Mouse (Mus musculus) testis, adult 10 weeks (tissue): ENCODE results near the gene Chchd5. TPM values are rescaled to one million over a fixed set of nuclear protein-coding genes. Genes with fewer than 3 reads are reported as not detected.

Experiments used
- polyA plus RNA-seq: library from polyadenylated mRNA; stranded (reverse); fragments of 350-450 nt; fragmentation: Illumina TruSeq; extraction: RNeasy Lipid Tissue Mini Kit (QIAGEN cat#74804); gene quantifications from one replicate; pipeline ENCODE4 v1.2.3, GENCODE M21; 2014; ENCODE audit warnings: low read depth, low replicate concordance

Chchd5 gene
- 5.3 TPM for polyA plus RNA-seq

DNA sequence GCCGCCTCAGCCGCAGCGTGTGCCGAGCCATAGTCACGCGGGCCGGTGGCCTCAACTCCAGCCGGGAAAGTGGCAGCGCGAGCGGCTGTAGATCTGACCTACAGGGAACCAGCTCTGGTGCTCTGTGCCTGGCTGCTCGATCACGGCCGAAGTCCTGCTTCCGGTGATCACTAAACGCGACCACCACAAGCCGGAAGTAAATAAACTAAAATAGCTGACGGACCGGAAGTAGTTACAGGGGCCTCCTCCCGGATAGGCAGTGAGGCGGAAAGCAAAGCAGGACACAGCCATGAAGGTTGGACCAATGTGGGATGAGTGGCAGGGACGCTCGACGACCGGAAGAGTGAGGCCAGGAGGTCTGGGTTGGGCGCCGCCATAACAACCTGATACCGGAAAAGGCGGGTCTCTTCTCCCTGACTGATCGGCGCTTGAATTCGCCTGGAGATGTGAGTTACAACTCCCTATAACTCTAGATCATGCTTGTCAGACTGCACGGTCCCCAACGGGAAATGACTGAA is at the start of gene Chchd5:
TSS of gene Chchd5 (plus strand) at position 289 of the 518 bp plus-strand sequence.

DNA sequence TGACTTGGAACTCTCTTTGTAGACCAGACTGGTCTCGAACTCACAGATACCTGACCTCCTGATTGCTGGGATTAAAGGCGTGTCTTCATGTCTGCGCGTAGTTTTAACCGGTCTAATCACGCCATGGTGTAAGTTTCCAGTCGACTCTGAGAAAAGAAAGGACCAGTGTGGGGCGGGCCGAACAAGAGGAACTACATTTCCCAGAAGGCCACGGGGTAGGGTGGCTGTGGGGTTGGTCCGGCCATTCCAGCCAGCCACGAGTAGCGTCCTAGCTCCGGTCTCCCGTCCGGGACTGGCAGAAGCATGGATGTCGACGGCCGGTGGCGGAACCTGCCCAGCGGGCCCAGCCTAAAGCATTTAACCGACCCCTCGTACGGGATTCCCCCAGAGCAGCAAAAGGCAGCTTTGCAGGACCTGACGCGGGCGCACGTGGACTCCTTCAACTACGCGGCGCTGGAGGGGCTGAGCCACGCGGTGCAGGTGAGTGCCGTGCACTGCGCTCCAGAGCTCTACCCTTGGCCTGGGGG is 28.7 kb upstream of the Chchd5 start, which contains the start of gene Polr1b:
TSS of gene Polr1b (plus strand) at position 212 of the 527 bp plus-strand sequence.

Other genes starting within 250 kb of the Chchd5 start
- 18.5 TPM for gene Zc3h8, start 185.6 kb upstream of the Chchd5 start, polyA plus RNA-seq
- 20.3 TPM for gene Zc3h6, start 162.3 kb upstream of the Chchd5 start, polyA plus RNA-seq
- gene Gm10762, start 162.0 kb upstream of the Chchd5 start, polyA plus RNA-seq, result 28.1 TPM
- 0.29 TPM for gene Vinac1, start 81.5 kb upstream of the Chchd5 start, polyA plus RNA-seq
- gene Ttl, start 63.8 kb upstream of the Chchd5 start, polyA plus RNA-seq, result 0.81 TPM
- gene Polr1b, start 28.7 kb upstream of the Chchd5 start, polyA plus RNA-seq, result 1.8 TPM
- gene Slc20a1, start 69.1 kb downstream of the Chchd5 start, polyA plus RNA-seq, result 20.5 TPM
- 88.5 TPM for gene Ckap2l, start 167.5 kb downstream of the Chchd5 start, polyA plus RNA-seq
- 1.1 TPM for gene Il1a, start 180.3 kb downstream of the Chchd5 start, polyA plus RNA-seq
- 0.94 TPM for gene Il1b, start 241.4 kb downstream of the Chchd5 start, polyA plus RNA-seq